Mouse (Mus musculus) heart, embryonic 16.5 days (tissue): ENCODE results near the gene Lclat1. TPM values are rescaled to one million over a fixed set of nuclear protein-coding genes. Genes with fewer than 3 reads are reported as not detected.

Source experiments
- ATAC-seq: fragments of 200-750 bp; cut with Nextera tagmentation; replicated peaks from 2 replicates; pipeline ENCODE4 v1.8.0; 2017; ENCODE audit warnings: moderate number of reproducible peaks; ENCODE audit not compliant: insufficient read depth, low FRiP score; ENCODE audit errors: extremely low read depth
- H3K27ac ChIP-seq: fragments of 300-500 bp; sonication (generic); 2 replicates; pipeline ENCODE4 v1.5.1; 2014; ENCODE audit warnings: mild to moderate bottlenecking, low read length, control low read depth, moderate library complexity
- H3K27me3 ChIP-seq: fragments of 300-500 bp; sonication (generic); 2 replicates; pipeline ENCODE4 v1.6.1; 2014; ENCODE audit warnings: low read length, mixed read lengths; ENCODE audit not compliant: control insufficient read depth, insufficient read depth
- H3K36me3 ChIP-seq: fragments of 300-500 bp; sonication (generic); 2 replicates; pipeline ENCODE4 v1.6.1; 2014; ENCODE audit not compliant: control insufficient read depth, insufficient read depth
- H3K4me1 ChIP-seq: fragments of 300-500 bp; sonication (generic); 2 replicates; pipeline ENCODE4 v1.6.1; 2014; ENCODE audit warnings: low read length, mixed read lengths; ENCODE audit not compliant: control insufficient read depth, insufficient read depth
- H3K4me2 ChIP-seq: fragments of 300-500 bp; sonication (generic); 2 replicates; pipeline ENCODE4 v1.6.1; 2014; ENCODE audit warnings: low read depth, mild to moderate bottlenecking, control low read depth, low read length
- H3K4me3 ChIP-seq: fragments of 300-500 bp; sonication (generic); 2 replicates; pipeline ENCODE4 v1.5.1; 2014; ENCODE audit warnings: mild to moderate bottlenecking, control low read depth, low read length
- H3K9ac ChIP-seq: fragments of 300-500 bp; sonication (generic); 2 replicates; pipeline ENCODE4 v1.6.1; 2014; ENCODE audit warnings: low read length, control low read depth
- H3K9me3 ChIP-seq: fragments of 300-500 bp; sonication (generic); replicated peaks from 2 replicates; pipeline ENCODE4 v1.6.1; 2016; ENCODE audit warnings: low read length; ENCODE audit not compliant: control insufficient read depth
- WGBS: fragments of 180-500 bp; shearing (Covaris S2); extraction: QIAGEN DNeasy Blood & Tissue Kit; methylation state at CpG from one replicate; pipeline ENCODE4 v1.1.7; 2014; 5-methylcytosine and 5-hydroxymethylcytosine counted together
- polyA plus RNA-seq: library from polyadenylated mRNA; unstranded; fragments of >200 nt; fragmentation: Nextera tagmentation; extraction: Ambion mirVana; gene quantifications from 2 replicates; pipeline ENCODE4 v1.2.1, GENCODE M21; 2015

The Lclat1 gene
- polyA plus RNA-seq, 1 experiment from 2014 or later, result 49.2 TPM

DNA sequence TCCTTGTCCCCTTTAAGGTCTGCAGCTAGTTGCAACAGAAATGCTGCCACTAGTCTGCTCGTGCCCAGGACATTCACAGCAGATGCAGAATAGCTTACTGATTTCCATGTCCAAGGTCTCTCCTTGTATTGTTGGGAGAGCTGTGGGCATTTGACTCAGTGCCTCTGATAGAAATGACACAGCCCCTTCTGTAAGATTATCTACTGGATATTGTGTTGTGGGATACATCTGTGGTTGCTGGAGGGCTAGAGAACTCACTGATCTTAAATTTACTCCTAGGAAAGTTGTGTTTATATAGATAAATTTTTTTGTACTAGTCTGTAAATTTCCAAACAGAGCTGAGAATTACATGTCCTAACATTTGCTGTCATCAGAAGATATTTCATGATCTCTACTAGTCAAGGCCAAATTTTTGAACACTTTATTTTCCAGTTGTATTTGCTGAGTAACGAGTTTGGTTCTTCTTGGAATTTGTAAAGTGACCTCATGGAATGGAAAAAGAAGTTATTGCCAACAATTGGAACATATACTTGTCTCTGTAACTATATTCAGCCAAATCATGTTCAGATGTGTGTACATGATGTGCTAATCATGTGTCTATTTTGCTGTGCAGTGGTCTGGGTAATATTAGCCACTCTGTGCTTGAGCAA lies 87.4 kb downstream of the Lclat1 start:
- peaks cover 2% of the 10 kb centered on the region; the same call in 1 of the 2 replicates for H3K4me1 ChIP-seq
- no peak for ATAC-seq
- H3K27ac ChIP-seq, result 0 out of 2 replicates have a peak overlapping the region, but pooled peaks have one; percentile 40

DNA sequence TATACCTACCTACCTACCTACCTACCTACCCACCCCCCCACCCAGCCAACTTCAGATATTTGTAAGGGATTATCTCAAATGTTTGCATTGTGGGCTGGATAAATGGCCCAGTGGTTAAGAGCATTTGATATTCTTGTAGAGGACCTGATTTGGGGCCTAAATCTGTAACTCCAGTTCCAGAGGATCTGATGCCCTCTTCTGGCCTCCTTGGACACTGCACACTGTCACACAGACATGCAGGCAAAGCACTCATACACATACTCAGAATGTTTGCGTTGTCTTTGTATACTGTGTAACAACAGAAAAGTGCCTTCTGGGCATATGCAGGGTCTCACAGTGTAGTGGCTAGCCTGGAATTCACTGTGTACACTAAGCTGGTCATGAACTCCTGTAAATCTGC lies 88.4 kb downstream of the Lclat1 start:
- no peak overlapping the region for H3K9ac ChIP-seq
- no peak for ATAC-seq
- H3K9me3 ChIP-seq, result no peaks in the 10 kb centered on the region
- H3K27ac ChIP-seq, result no peak overlapping the region
- H3K4me3 ChIP-seq, result no peak overlapping the region
- 93% methylated on average over 1 of the region's 1 CpGs for WGBS
- no peak overlapping the region for H3K4me2 ChIP-seq
- peaks cover 3% of the 10 kb centered on the region; the same call in 1 of the 2 replicates for H3K36me3 ChIP-seq
- H3K27me3 ChIP-seq, result no peaks in the 10 kb centered on the region
- H3K4me1 ChIP-seq, result peaks cover 8% of the 10 kb centered on the region; the same call in 1 of the 2 replicates

More for the DNA sequence above, 87.4 kb downstream of the Lclat1 start:
- Histone ChIP-seq H3K4me2 (no peak overlapping the region), H3K4me3 (no peak overlapping the region), H3K9ac (no peak overlapping the region), H3K27me3 (no peaks in the 10 kb centered on the region), H3K9me3 (no peaks in the 10 kb centered on the region), H3K36me3 (peaks cover 6% of the 10 kb centered on the region; the same call in 1 of the 2 replicates)
- WGBS, result 64% methylated on average over 2 of the region's 2 CpGs

DNA sequence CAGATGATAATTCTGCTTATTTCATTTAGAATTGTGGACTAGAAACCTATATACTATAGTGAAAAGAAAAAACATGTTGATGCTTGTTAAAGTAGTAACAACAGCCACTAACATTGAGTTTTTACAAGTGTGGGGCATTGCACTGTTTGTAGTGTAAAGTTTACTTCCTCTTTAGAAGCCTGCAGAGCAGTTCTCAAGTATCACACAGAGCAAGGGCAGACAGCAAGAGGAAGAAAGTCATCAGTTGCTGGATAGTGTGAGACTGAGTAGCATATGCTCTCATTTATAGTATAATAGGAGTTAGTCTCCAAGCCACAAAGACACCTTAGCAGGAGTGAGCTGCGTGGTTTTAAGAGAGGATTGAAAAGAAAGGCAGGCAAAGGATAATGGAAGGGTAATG lies 89.9 kb downstream of the Lclat1 start:
- Histone ChIP-seq H3K27me3 (no peaks in the 10 kb centered on the region), H3K4me3 (no peak overlapping the region), H3K36me3 (peaks cover 4% of the 10 kb centered on the region), H3K4me2 (no peak overlapping the region), H3K4me1 (peaks cover 8% of the 10 kb centered on the region; the same call in 1 of the 2 replicates), H3K9me3 (peaks cover 2% of the 10 kb centered on the region), H3K27ac (no peak overlapping the region), H3K9ac (no peak overlapping the region)
- ATAC-seq, result no peak
- whole genome bisulfite sequencing, result 78% methylated on average over 1 of the region's 1 CpGs

DNA sequence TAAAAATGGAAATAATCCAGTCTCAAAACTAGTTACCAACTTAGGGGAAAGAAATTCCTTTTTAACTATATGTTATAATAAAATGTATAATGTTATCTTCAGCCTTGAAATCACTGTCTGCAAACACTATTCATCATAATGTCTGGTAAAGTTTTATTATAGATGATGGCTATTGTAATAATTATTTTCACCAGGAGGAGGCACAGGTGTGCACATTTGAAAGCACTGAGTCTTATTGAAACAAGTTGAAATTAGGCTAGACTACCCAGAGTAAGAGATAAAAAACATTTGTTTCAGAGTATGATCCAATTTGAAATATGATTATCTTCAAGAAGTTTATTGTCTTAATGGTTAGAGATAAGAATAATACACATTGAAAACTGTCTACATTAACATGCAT lies 91.6 kb downstream of the Lclat1 start:
- Histone ChIP-seq H3K9me3 (peaks cover 3% of the 10 kb centered on the region), H3K27ac (no peak overlapping the region; the same call in 1 of the 2 replicates), H3K9ac (no peak overlapping the region), H3K4me1 (peaks cover 8% of the 10 kb centered on the region; the same call in 1 of the 2 replicates), H3K4me2 (no peak overlapping the region), H3K4me3 (no peak overlapping the region), H3K36me3 (peaks cover 7% of the 10 kb centered on the region), H3K27me3 (no peaks in the 10 kb centered on the region)
- no peak for ATAC-seq

DNA sequence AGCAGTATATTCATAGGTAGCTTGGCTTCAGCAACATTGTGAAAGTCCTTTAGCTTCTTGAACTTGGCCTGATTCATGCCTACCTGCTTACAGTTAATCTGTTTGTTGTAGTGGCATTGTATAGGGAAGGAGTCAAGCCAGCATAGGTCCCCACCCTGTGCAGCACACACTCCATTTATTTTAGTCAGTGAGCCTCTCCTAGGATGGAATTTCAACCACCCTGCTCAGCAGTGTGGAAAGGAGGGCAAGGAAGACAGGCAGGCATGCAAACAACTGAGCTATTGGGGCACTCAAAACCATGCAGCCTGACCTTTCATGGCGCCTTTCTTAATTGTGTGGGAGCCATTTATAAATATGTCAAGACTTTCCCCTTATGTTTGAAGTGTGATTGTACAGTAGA lies 92.6 kb downstream of the Lclat1 start:
- no peak overlapping the region for H3K4me2 ChIP-seq
- peaks cover 8% of the 10 kb centered on the region; the same call in 1 of the 2 replicates for H3K4me1 ChIP-seq
- H3K27ac ChIP-seq, result peak overlapping the region; percentile 86
- no peaks in the 10 kb centered on the region for H3K27me3 ChIP-seq
- peaks cover 3% of the 10 kb centered on the region for H3K9me3 ChIP-seq
- ATAC-seq, result peak; percentile 74
- peaks cover 7% of the 10 kb centered on the region for H3K36me3 ChIP-seq
- WGBS, result 30% methylated on average over 1 of the region's 1 CpGs
- no peak overlapping the region for H3K9ac ChIP-seq
- H3K4me3 ChIP-seq, result no peak overlapping the region

DNA sequence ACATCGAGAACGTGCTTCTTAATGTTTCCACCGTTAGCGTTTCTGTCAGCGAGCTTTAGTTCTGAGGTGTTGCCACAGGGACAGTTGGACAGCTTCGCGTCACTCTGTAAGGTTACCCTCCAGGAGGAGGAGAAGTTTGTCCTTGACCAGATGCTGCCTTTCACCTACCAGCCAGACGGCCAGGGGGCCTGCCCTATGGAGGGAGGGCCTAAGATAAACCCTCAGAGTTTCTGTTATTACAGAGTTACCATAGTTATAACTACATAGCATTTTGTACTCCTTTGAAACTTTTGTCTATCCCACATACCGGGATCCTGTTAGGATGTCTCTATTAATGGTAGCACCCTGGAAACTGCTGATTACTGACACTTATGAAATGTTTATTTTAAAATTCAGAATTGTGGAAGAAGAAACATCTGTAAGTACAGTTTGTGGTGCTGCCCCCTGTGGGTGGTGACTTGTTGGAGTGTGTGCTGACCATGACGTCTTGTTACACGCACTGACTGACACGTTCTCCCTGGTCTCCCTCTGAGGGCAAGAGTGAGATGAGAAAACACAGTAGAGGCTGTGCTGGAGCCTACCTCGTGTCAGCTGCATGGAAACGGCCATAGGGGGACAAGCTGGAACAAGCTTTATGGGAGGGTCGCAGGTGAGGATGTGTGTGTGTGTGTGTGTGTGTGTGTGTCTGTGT lies 96.0 kb downstream of the Lclat1 start:
- Histone ChIP-seq H3K9me3 (peaks cover 3% of the 10 kb centered on the region), H3K4me2 (peak overlapping the region; percentile 32), H3K4me3 (peak overlapping the region; percentile 24), H3K4me1 (peaks cover 8% of the 10 kb centered on the region; the same call in 1 of the 2 replicates), H3K36me3 (peaks cover 5% of the 10 kb centered on the region), H3K9ac (peak overlapping the region; percentile 33; the same call in 1 of the 2 replicates), H3K27ac (peak overlapping the region; percentile 71), H3K27me3 (no peaks in the 10 kb centered on the region)
- peak; percentile 66 for ATAC-seq
- 48% methylated on average over 15 of the region's 15 CpGs for WGBS

DNA sequence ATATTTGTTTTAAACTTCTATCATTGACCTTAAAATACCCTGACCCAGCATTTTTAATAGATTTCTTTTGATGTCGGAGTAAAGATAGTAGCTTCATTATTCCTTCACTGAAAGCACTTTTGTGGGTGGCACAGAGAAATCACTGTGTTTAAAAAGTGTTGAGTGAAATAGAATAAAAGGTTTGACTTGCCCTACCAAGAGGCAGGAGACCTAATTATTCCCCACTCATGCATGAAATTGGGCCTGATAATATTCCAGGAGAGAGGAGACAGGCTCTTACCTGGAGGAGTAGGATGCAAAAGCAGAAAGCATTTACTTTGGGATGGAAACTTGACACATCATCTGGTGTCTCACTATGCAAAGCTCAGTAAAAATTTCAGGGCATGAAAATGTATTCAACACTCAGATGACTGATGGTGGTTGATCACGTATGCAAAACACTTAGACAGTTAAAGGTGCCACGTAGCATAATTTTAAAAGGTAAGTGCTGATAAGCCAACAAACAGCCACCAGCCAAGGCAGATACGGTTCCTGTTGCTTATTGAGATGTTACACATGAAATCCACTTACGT lies 103.3 kb downstream of the Lclat1 start:
- H3K9me3 ChIP-seq, result no peaks in the 10 kb centered on the region
- no peak for ATAC-seq
- WGBS, result 84% methylated on average over 5 of the region's 5 CpGs

DNA sequence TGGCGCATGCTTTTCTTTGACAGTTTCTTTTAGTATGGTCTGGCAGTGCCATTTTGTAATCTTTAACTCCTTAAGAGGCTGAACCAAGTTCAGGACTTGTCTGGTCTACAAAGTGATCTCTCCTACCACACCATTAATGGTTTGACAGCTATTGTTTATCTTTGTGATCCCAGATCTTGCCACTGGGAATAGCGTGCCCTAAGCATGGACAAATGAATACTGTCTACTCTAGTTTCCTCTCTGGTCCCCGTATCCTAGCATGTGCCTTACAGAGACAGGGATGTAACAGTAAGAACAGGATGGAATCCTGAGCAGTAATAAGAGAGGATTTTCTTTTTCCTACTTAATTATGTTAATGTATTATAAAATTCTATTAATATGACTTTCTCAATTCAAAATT lies 105.0 kb downstream of the Lclat1 start:
- peaks cover 5% of the 10 kb centered on the region for H3K4me1 ChIP-seq
- peaks cover 3% of the 10 kb centered on the region; the same call in 1 of the 2 replicates for H3K36me3 ChIP-seq
- no peaks in the 10 kb centered on the region for H3K27me3 ChIP-seq
- peak overlapping the region; percentile 35; the same call in 1 of the 2 replicates for H3K27ac ChIP-seq
- H3K9ac ChIP-seq, result no peak overlapping the region
- ATAC-seq, result no peak
- H3K4me2 ChIP-seq, result no peak overlapping the region
- 57% methylated on average over 3 of the region's 3 CpGs for WGBS
- H3K9me3 ChIP-seq, result no peaks in the 10 kb centered on the region
- no peak overlapping the region for H3K4me3 ChIP-seq

More for the DNA sequence above, 103.3 kb downstream of the Lclat1 start:
- Histone ChIP-seq H3K4me2 (no peak overlapping the region), H3K4me1 (peaks cover 5% of the 10 kb centered on the region), H3K36me3 (no peaks in the 10 kb centered on the region; the same call in 1 of the 2 replicates), H3K27me3 (no peaks in the 10 kb centered on the region), H3K9ac (no peak overlapping the region), H3K4me3 (no peak overlapping the region), H3K27ac (no peak overlapping the region)

DNA sequence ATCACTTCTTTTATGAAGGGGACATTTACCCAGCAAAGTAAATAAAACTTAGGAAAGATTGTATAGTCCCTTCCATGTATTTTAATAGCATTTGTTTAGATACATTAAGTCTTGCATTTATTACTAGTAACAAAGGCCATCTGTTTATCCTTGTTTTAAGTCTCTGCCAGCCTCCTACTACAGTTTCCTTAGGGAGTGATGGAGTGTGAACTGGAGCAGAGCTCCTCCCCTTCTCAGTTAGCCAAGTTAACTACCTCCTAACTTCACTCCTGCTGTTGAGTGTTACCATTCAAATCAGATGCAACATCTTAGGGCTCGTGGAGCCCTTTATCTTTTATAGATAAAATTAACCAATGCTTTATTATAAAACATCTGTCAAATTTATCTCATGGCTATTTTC lies 105.4 kb downstream of the Lclat1 start:
- H3K4me2 ChIP-seq, result no peak overlapping the region
- H3K9ac ChIP-seq, result no peak overlapping the region
- no peaks in the 10 kb centered on the region for H3K27me3 ChIP-seq
- H3K27ac ChIP-seq, result no peak overlapping the region
- no peaks in the 10 kb centered on the region for H3K9me3 ChIP-seq
- 29% methylated on average over 1 of the region's 1 CpGs for WGBS
- peaks cover 3% of the 10 kb centered on the region; the same call in 1 of the 2 replicates for H3K36me3 ChIP-seq
- H3K4me1 ChIP-seq, result peaks cover 5% of the 10 kb centered on the region
- H3K4me3 ChIP-seq, result no peak overlapping the region
- ATAC-seq, result no peak
